Mouse (Mus musculus) stomach, embryonic 14.5 days (tissue): Measurements from ENCODE around the gene Olfr229. TPM values are rescaled to one million over a fixed set of nuclear protein-coding genes. Genes with fewer than 3 reads are reported as not detected.
"Not testable (repeated sequence)": the region's sequence is repeated elsewhere in the genome, so short reads cannot be mapped to it uniquely, and the experiment has no call there.

Source experiments
- ATAC-seq: fragments of 200-750 bp; cut with Nextera tagmentation; 2 replicates; pipeline ENCODE4 v1.8.0; 2017; ENCODE audit warnings: low read depth, moderate TSS enrichment; ENCODE audit not compliant: insufficient number of reproducible peaks, insufficient read depth, low FRiP score
- H3K27ac ChIP-seq: fragments of 300-500 bp; sonication (generic); 2 replicates; pipeline ENCODE4 v1.5.1; 2014; ENCODE audit warnings: mild to moderate bottlenecking, low read length, moderate library complexity, mixed read lengths
- H3K27me3 ChIP-seq: fragments of 300-500 bp; sonication (generic); 2 replicates; pipeline ENCODE4 v1.6.1; 2014; ENCODE audit warnings: low read length, control low read depth, mixed read lengths; ENCODE audit not compliant: control insufficient read depth, insufficient read depth
- H3K36me3 ChIP-seq: fragments of 300-500 bp; sonication (generic); 2 replicates; pipeline ENCODE4 v1.6.1; 2014; ENCODE audit warnings: mild to moderate bottlenecking, control low read depth, low read length, moderate library complexity, mixed read lengths; ENCODE audit not compliant: control insufficient read depth, insufficient read depth
- H3K4me1 ChIP-seq: fragments of 300-500 bp; sonication (generic); 2 replicates; pipeline ENCODE4 v1.6.1; 2014; ENCODE audit warnings: low read length, control low read depth, mixed read lengths; ENCODE audit not compliant: control insufficient read depth, insufficient read depth
- H3K4me2 ChIP-seq: fragments of 300-500 bp; sonication (generic); replicated peaks from 2 replicates; pipeline ENCODE4 v1.6.1; 2014; ENCODE audit warnings: low read depth, low read length, control low read depth
- H3K4me3 ChIP-seq: fragments of 300-500 bp; sonication (generic); 2 replicates; pipeline ENCODE4 v1.5.1; 2014; ENCODE audit warnings: low read depth, low read length, control low read depth
- H3K9ac ChIP-seq: fragments of 300-500 bp; sonication (generic); replicated peaks from 2 replicates; pipeline ENCODE4 v1.6.1; 2014; ENCODE audit warnings: low read depth, mild to moderate bottlenecking, control low read depth, low read length, moderate library complexity, mixed read lengths
- H3K9me3 ChIP-seq: fragments of 300-500 bp; sonication (generic); 2 replicates; pipeline ENCODE4 v1.6.1; 2016; ENCODE audit warnings: low read depth, low read length, control low read depth; ENCODE audit not compliant: control insufficient read depth
- WGBS: fragments of 180-500 bp; shearing (Covaris S2); extraction: QIAGEN DNeasy Blood & Tissue Kit; methylation state at CpG from one replicate; pipeline ENCODE4 v1.1.7; 2014; 5-methylcytosine and 5-hydroxymethylcytosine counted together
- polyA plus RNA-seq: library from polyadenylated mRNA; unstranded; fragments of >200 nt; fragmentation: Nextera tagmentation; extraction: Ambion mirVana; gene quantifications from 2 replicates; pipeline ENCODE4 v1.2.1, GENCODE M21; 2014

Olfr229 gene
- polyA plus RNA-seq, 1 experiment from 2014 or later, result not detected

DNA sequence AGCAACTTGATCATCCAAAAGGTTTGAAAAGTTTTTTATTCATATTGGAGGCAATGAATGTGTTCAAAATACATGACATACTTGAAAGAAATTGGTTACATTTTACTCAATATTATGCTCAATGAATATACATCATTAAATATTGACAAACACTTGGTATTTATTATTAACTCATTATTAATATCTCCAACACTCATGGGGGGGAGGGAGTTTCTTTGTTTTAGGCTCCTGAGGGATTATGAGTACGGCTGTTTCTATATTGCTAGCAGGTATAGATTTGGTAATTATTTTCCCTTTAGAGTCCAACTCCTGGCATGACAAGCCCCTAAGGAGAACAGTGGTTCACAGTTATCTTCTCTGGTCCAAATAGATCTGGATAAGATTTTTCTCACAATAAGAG, 30.1 kb downstream of the Olfr229 start, which contains the start of gene Olfr974:
Gene Olfr974 (plus strand): TSS at position 301 of the 400 bp plus-strand sequence.
- no peaks in the 10 kb centered on the region for H3K9me3 ChIP-seq
- no peak within 1 kb of the TSS for H3K27ac ChIP-seq
- ATAC-seq, result no peak

DNA sequence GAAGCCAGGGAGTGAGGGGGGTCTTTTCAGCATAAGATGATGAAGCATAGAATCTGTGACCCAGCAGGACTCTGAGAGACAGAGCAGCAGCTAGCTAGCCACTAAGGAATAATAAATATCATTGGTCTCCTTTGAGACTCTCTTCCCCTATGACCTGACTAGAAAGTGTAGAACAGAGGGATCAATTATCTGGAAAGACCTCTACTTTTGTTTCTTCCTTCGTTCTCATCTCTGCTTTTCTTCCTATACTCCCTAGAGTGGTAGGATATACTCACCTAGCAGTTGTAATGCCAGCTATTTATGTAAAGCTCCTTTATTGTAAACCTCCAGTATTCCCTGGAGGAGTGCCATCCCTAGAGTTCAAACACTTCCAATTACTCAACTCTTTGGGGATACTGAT, 44.8 kb downstream of the Olfr229 start, which contains the start of gene Olfr975:
Gene Olfr975 (minus strand): TSS at position 101 of the 400 bp plus-strand sequence.
- no peak within 1 kb of the TSS for H3K27ac ChIP-seq

More for the DNA sequence above, 30.1 kb downstream of the Olfr229 start, which contains the start of gene Olfr974:
- Histone ChIP-seq H3K4me1 (no peaks in the 10 kb centered on the region), H3K4me2 (no peak within 1 kb of the TSS), H3K36me3 (no peaks in the 10 kb centered on the region), H3K4me3 (no peak within 1 kb of the TSS), H3K9ac (no peak within 1 kb of the TSS), H3K27me3 (no peaks in the 10 kb centered on the region)
- 86% methylated on average over 1 of the region's 1 CpGs for WGBS

DNA sequence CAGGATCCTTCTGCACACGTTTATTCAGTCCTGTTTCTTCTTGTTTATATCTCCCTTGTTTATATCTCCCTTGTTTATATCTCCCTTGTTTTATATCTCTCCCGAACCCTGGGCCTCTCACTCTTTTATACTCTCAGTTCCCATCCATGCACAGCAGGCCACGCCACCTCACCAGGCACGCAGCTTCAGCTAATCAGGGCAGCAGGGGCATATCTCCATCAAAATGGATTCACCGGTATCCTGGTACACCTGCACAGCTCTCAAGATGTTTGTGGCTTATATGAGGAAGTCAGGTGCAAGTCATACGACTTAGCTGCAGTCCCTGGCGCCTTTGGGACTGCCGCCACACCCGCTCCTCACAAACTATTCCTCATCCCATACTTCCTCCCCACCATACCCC, 53.9 kb downstream of the Olfr229 start, which contains the start of gene Olfr976:
Gene Olfr976 (minus strand): TSS at position 101 of the 400 bp plus-strand sequence.
- H3K4me1 ChIP-seq, ATAC-seq, H3K4me2 ChIP-seq, H3K27me3 ChIP-seq, H3K9me3 ChIP-seq, H3K27ac ChIP-seq, H3K4me3 ChIP-seq, H3K36me3 ChIP-seq, H3K9ac ChIP-seq: not testable (repeated sequence)
- WGBS, result 83% methylated on average over 7 of the region's 9 CpGs

More for the DNA sequence above, 44.8 kb downstream of the Olfr229 start, which contains the start of gene Olfr975:
- H3K9ac ChIP-seq, result no peak within 1 kb of the TSS
- H3K4me2 ChIP-seq, result no peak within 1 kb of the TSS
- H3K9me3 ChIP-seq, result no peaks in the 10 kb centered on the region
- H3K36me3 ChIP-seq, result no peaks in the 10 kb centered on the region
- no peak for ATAC-seq
- no peaks in the 10 kb centered on the region for H3K27me3 ChIP-seq
- H3K4me3 ChIP-seq, result no peak within 1 kb of the TSS
- H3K4me1 ChIP-seq, result no peaks in the 10 kb centered on the region
- 65% methylated on average over 1 of the region's 1 CpGs for WGBS

Other genes starting within 250 kb of the Olfr229 start
- not detected in 2 replicates for gene Olfr963, start 240.1 kb upstream of the Olfr229 start, polyA plus RNA-seq
- not detected in 2 replicates for gene Olfr149, start 200.2 kb upstream of the Olfr229 start, polyA plus RNA-seq
- not detected in 2 replicates for gene Olfr965, start 196.0 kb upstream of the Olfr229 start, polyA plus RNA-seq
- gene Olfr150, start 176.4 kb upstream of the Olfr229 start, polyA plus RNA-seq, result not detected in 2 replicates
- not detected in 2 replicates for gene Olfr967, start 161.1 kb upstream of the Olfr229 start, polyA plus RNA-seq
- gene Olfr968, start 124.1 kb upstream of the Olfr229 start, polyA plus RNA-seq, result not detected in 2 replicates
- gene Olfr969, start 116.4 kb upstream of the Olfr229 start, polyA plus RNA-seq, result not detected in 2 replicates
- gene Olfr970, start 98.5 kb upstream of the Olfr229 start, polyA plus RNA-seq, result not detected in 2 replicates
- not detected in 2 replicates for gene Olfr971, start 70.5 kb upstream of the Olfr229 start, polyA plus RNA-seq
- gene Olfr972, start 40.9 kb upstream of the Olfr229 start, polyA plus RNA-seq, result not detected in 2 replicates
- gene Olfr974, start 30.2 kb downstream of the Olfr229 start, polyA plus RNA-seq, result not detected in 2 replicates
- 0.09 TPM in 1 of 2 replicates, not detected in the other for gene Olfr975, start 44.7 kb downstream of the Olfr229 start, polyA plus RNA-seq
- gene Olfr976, start 53.8 kb downstream of the Olfr229 start, polyA plus RNA-seq, result not detected in 2 replicates
- gene Olfr978, start 84.8 kb downstream of the Olfr229 start, polyA plus RNA-seq, result not detected in 2 replicates
- not detected in 2 replicates for gene Olfr979, start 96.1 kb downstream of the Olfr229 start, polyA plus RNA-seq
- not detected in 2 replicates for gene Olfr980, start 102.2 kb downstream of the Olfr229 start, polyA plus RNA-seq
- gene Olfr981, start 114.1 kb downstream of the Olfr229 start, polyA plus RNA-seq, result not detected in 2 replicates
- gene Olfr982, start 166.5 kb downstream of the Olfr229 start, polyA plus RNA-seq, result not detected in 2 replicates
- not detected in 2 replicates for gene Olfr983, start 186.3 kb downstream of the Olfr229 start, polyA plus RNA-seq
- not detected in 2 replicates for gene Olfr984, start 206.9 kb downstream of the Olfr229 start, polyA plus RNA-seq
- not detected in 2 replicates for gene Olfr985, start 222.8 kb downstream of the Olfr229 start, polyA plus RNA-seq
- gene Tmem225, start 240.8 kb downstream of the Olfr229 start, polyA plus RNA-seq, result not detected in 2 replicates